Mouse (Mus musculus) heart, embryonic 14.5 days (tissue): ENCODE data around the gene Exoc2. TPM values are rescaled to one million over a fixed set of nuclear protein-coding genes. Genes with fewer than 3 reads are reported as not detected.

Experiments
- ATAC-seq: fragments of 200-750 bp; cut with Nextera tagmentation; 2 replicates; pipeline ENCODE4 v1.8.0; 2017; ENCODE audit warnings: low read depth, moderate TSS enrichment; ENCODE audit not compliant: insufficient number of reproducible peaks, insufficient read depth, low FRiP score
- H3K27ac ChIP-seq, 2 experiments: fragments of 200-500 bp in 1 of 2; fragments of 300-500 bp in 1 of 2; sonication (generic) in 1 of 2; replicated peaks in 1 of 2; 2 replicates each; pipeline ENCODE4 v1.5.1; 2012 to 2014; ENCODE audit warnings: low read depth in 2 of 2, low read length in 2 of 2, control low read depth in 1 of 2, mild to moderate bottlenecking in 1 of 2, mixed read lengths in 1 of 2; ENCODE audit not compliant: control insufficient read depth in 1 of 2, insufficient read depth in 1 of 2
- H3K27me3 ChIP-seq: fragments of 300-500 bp; sonication (generic); 2 replicates; pipeline ENCODE4 v1.6.1; 2014; ENCODE audit warnings: mild to moderate bottlenecking, low read length, control low read depth; ENCODE audit not compliant: control insufficient read depth, insufficient read depth
- H3K36me3 ChIP-seq: fragments of 300-500 bp; sonication (generic); 2 replicates; pipeline ENCODE4 v1.6.1; 2014; ENCODE audit warnings: mild to moderate bottlenecking, control low read depth, low read length, mixed read lengths; ENCODE audit not compliant: control insufficient read depth, insufficient read depth
- H3K4me1 ChIP-seq, 2 experiments: fragments of 200-500 bp in 1 of 2; fragments of 300-500 bp in 1 of 2; sonication (generic) in 1 of 2; 2 replicates each; pipeline ENCODE4 v1.6.1; 2012 to 2014; ENCODE audit warnings: low read length in 2 of 2, control low read depth in 1 of 2, mixed read lengths in 1 of 2; ENCODE audit not compliant: control insufficient read depth in 2 of 2, insufficient read depth in 2 of 2
- H3K4me2 ChIP-seq: fragments of 300-500 bp; sonication (generic); 2 replicates; pipeline ENCODE4 v1.6.1; 2014; ENCODE audit warnings: mild to moderate bottlenecking, low read length
- H3K4me3 ChIP-seq, 2 experiments: fragments of 200-500 bp in 1 of 2; fragments of 300-500 bp in 1 of 2; sonication (generic) in 1 of 2; 2 replicates each; pipeline ENCODE4 v1.5.1; 2012 to 2014; ENCODE audit warnings: low read length in 2 of 2, mild to moderate bottlenecking in 2 of 2, control low read depth in 1 of 2, low read depth in 1 of 2, moderate library complexity in 1 of 2; ENCODE audit not compliant: control insufficient read depth in 1 of 2, insufficient read depth in 1 of 2
- H3K9ac ChIP-seq: fragments of 300-500 bp; sonication (generic); 2 replicates; pipeline ENCODE4 v1.6.1; 2014; ENCODE audit warnings: mild to moderate bottlenecking, low read length
- H3K9me3 ChIP-seq: fragments of 300-500 bp; sonication (generic); 2 replicates; pipeline ENCODE4 v1.6.1; 2016; ENCODE audit warnings: low read length, control low read depth; ENCODE audit not compliant: control insufficient read depth
- WGBS: fragments of 180-500 bp; shearing (Covaris S2); extraction: QIAGEN DNeasy Blood & Tissue Kit; methylation state at CpG from one replicate; pipeline ENCODE4 v1.1.7; 2014; 5-methylcytosine and 5-hydroxymethylcytosine counted together
- polyA plus RNA-seq: library from polyadenylated mRNA; unstranded; fragments of >200 nt; fragmentation: Nextera tagmentation; extraction: Ambion mirVana; gene quantifications from 2 replicates; pipeline ENCODE4 v1.2.1, GENCODE M21; 2014

Exoc2 gene
- polyA plus RNA-seq, 1 experiment from 2014 or later: 23.9 TPM

DNA sequence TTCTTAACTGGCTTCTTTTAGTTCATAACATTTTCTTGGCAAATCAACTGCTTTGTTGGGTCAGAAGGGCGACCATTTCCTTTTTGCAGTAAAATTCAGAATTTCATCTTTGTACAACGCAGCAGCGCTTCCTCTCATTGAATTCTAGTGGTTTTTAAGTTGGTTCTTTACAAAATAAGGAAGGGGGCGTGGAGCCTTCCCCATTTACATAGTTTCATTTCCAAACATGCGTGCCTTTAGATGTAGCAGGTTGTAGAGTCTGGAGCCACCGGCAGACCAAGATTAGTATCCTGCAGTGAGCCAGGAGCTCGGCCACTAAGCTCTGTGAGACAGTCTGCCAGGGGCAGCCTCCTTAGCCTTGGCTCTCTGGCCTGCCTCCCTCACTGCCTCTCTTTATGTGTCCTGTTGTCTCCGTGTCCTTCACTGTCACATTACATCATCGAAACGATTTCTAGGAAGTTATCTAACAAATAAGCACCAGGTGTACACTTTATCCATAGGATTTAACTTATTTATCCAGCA lies 13.1 kb upstream of the Exoc2 start:
- no peaks in the 10 kb centered on the region for H3K9me3 ChIP-seq
- H3K4me1 ChIP-seq: peaks cover 4 to 6% of the 10 kb centered on the region in 2 experiments; a peak in 2 of 4 replicates
- no peaks in the 10 kb centered on the region for H3K27me3 ChIP-seq
- H3K27ac ChIP-seq: no peak overlapping the region
- no peak for ATAC-seq
- no peak overlapping the region for H3K4me3 ChIP-seq
- no peaks in the 10 kb centered on the region for H3K36me3 ChIP-seq
- WGBS: 74% methylated on average over 10 of the region's 10 CpGs
- no peak overlapping the region for H3K4me2 ChIP-seq
- H3K9ac ChIP-seq: no peak overlapping the region

DNA sequence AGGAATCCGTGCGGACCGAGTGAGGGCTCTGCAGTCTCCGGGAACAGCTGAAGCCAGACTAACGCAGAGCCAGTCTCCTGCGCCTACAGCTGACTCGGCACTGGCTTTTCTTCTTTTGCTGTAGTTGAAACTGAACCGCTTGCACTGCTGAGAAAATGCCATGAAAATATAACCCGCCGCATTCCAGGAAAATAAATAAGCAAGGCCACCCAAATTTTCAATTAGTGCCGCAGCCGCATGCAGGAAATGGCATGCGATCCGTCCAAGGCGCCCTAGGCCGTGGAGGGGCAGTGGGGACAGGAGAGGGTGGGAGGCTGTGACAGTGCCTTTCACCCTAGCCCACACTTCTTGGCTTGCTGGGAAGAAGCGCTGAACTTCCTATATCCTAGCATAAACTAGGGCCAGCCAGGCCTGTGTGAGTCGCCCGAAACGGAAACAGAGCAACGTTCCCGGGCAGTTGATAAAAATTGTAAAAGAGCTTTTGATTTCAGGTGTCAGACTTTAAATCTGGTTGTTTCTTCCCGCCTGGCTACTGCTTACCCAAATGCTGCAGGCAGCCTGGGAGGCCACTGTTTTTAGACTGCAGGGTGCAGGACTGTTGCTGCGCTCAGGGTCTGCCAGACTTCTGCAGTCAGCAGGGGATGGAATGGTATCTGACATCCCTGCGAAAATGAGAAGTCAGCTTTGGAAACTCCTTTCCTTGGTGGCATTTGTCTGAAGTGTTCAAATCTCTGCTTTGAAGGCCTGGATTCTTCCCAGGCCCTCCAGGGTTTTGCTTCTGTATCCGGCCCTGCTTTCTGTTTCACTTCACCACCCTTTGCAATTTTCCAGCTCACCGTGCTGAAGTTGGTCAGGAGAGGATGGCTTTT lies 11.9 kb upstream of the Exoc2 start:
- H3K9me3 ChIP-seq: no peaks in the 10 kb centered on the region
- H3K27ac ChIP-seq: peak overlapping the region in 1 of 2 experiments; percentile 58; a peak in 2 of 4 replicates
- H3K4me1 ChIP-seq: peaks cover 4 to 6% of the 10 kb centered on the region in 2 experiments; a peak in 2 of 4 replicates
- WGBS: 7% methylated on average over 27 of the region's 27 CpGs
- peak overlapping the region; percentile 71 for H3K9ac ChIP-seq
- no peaks in the 10 kb centered on the region for H3K27me3 ChIP-seq
- no peaks in the 10 kb centered on the region for H3K36me3 ChIP-seq
- H3K4me2 ChIP-seq: peak overlapping the region; percentile 97
- H3K4me3 ChIP-seq: peak overlapping the region; percentile 37 to 51
- peak; percentile 75; the same call in 1 of the 2 replicates for ATAC-seq

DNA sequence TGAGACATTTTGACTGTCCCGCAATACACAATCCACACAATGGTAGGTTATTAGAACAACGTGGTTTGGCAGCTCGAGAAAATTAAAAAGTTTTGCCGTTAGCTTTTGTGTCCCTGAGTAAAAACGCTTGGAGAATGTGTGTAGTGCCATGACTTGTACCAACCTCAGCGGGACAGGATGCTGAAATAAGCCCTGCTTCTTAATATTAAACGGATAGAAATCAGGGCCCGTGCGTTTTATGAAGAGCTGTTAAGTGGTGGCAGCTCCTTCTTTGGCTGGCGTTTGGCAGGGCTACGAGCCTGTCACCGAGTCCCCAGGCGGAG lies 11.3 kb upstream of the Exoc2 start:
- peak overlapping the region; percentile 37 to 51 for H3K4me3 ChIP-seq
- peak overlapping the region; percentile 71 for H3K9ac ChIP-seq
- no peaks in the 10 kb centered on the region for H3K36me3 ChIP-seq
- H3K9me3 ChIP-seq: no peaks in the 10 kb centered on the region
- peaks cover 4 to 6% of the 10 kb centered on the region in 2 experiments; a peak in 2 of 4 replicates for H3K4me1 ChIP-seq
- H3K27me3 ChIP-seq: no peaks in the 10 kb centered on the region
- peak overlapping the region in 1 of 2 experiments; percentile 58; a peak in 2 of 4 replicates for H3K27ac ChIP-seq
- no peak for ATAC-seq
- peak overlapping the region; percentile 97 for H3K4me2 ChIP-seq
- WGBS: 14% methylated on average over 13 of the region's 13 CpGs

DNA sequence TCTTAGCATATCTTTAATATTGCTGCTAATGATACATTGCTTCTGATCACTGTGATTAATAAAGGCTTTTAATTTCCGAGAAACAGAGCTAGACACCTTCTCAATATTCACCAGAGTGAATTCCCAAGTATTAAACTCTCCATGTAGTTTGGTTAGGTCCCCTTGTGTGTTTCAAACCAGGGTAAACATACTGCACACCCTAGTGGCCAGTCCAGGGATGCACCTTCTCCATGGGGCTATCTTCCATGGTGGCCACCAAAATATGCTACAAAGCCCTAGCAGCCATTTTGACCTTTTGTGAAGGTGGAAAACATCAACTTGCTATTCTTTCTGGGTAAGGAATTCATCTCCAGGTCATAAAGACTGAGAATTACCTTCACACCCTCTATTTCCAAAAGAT lies 7.8 kb upstream of the Exoc2 start:
- WGBS: 61% methylated on average over 1 of the region's 1 CpGs

DNA sequence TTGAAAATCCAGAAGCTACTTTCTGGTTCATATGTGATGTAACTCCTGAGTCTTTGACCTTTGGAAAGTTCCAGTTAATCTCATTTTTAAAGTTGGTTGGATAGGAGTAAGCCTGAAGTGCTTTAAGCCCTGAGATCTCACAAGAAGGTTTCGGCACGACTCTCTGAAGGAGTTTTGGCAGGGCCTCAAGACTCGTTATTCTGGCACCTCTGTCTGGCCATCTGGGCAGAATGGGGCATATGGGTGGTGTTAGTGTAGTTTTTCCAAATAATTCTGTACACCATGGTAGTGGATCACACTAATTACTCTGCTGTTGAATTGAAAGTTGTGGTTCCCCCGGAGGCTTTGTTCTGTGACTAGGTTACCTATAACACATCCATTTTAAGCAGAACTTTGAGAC lies 4.3 kb upstream of the Exoc2 start:
- no peak for ATAC-seq
- Histone ChIP-seq H3K27ac (no peak overlapping the region), H3K4me1 (no peaks in the 10 kb centered on the region; a peak in 1 of 4 replicates), H3K9ac (no peak overlapping the region), H3K4me2 (no peak overlapping the region), H3K36me3 (no peaks in the 10 kb centered on the region), H3K9me3 (no peaks in the 10 kb centered on the region), H3K27me3 (no peaks in the 10 kb centered on the region), H3K4me3 (no peak overlapping the region)
- WGBS: 64% methylated on average over 4 of the region's 4 CpGs

More for the DNA sequence above, 7.8 kb upstream of the Exoc2 start:
- Histone ChIP-seq H3K4me1 (peaks cover 4 to 6% of the 10 kb centered on the region in 2 experiments; a peak in 2 of 4 replicates), H3K9ac (no peak overlapping the region), H3K9me3 (no peaks in the 10 kb centered on the region), H3K27ac (no peak overlapping the region), H3K4me2 (no peak overlapping the region), H3K36me3 (no peaks in the 10 kb centered on the region), H3K27me3 (no peaks in the 10 kb centered on the region), H3K4me3 (no peak overlapping the region)
- ATAC-seq: no peak

DNA sequence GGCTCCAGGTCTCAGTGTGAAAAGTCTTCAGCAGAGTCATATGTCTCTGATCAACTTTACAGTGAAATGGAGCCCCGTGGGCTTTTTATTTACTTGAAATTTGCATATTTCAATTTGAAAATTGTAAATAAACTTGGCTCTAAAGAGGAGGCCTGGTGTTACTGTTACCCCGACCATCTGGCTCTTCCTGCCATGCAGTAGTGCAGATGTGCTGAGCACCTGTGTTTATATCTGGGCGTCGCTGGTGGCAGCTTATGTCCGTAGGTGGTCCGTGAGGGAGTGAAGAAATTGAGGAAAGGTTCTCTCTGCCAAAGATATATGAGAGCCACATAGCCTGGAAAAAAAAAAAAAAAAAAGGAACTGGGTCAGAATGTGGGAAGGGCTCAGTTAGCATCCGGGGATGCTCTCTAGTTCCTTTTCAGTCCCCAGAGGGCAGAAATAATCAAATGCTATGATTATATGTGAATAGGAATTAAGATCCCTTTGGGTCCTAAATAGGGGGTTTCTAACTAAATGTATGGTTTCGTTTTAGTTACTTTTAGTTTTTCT lies 2.7 kb upstream of the Exoc2 start:
- no peaks in the 10 kb centered on the region for H3K9me3 ChIP-seq
- no peaks in the 10 kb centered on the region for H3K27me3 ChIP-seq
- no peak overlapping the region for H3K4me3 ChIP-seq
- H3K36me3 ChIP-seq: no peaks in the 10 kb centered on the region
- no peak overlapping the region for H3K27ac ChIP-seq
- H3K9ac ChIP-seq: no peak overlapping the region
- no peak overlapping the region for H3K4me2 ChIP-seq
- no peak for ATAC-seq
- WGBS: 63% methylated on average over 8 of the region's 8 CpGs
- no peaks in the 10 kb centered on the region; a peak in 1 of 4 replicates for H3K4me1 ChIP-seq

DNA sequence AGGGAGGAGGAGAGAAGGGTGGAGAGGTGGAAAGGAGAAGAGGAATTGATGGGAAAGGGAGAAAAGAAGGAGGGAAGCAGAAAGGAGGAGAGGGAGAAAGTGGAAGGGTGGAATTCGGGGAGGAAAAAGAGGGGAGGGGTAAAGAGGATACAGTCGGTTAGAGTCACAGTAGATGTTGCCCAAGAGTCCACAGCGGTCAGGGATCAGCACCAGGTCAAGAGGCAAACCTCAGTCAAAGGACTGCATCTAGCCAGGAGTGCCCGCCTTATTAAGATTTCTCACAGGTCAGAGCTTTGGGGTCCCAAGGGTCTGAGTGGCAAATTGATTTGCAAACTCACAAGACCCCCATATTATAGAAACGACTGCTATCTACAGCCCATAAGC lies 346 bp upstream of the Exoc2 start:
- Histone ChIP-seq H3K9ac (peak overlapping the region; percentile 90), H3K36me3 (no peaks in the 10 kb centered on the region), H3K4me2 (peak overlapping the region; percentile 79), H3K4me3 (peak overlapping the region; percentile 76 to 97), H3K9me3 (no peaks in the 10 kb centered on the region), H3K4me1 (peaks cover 0 to 3% of the 10 kb centered on the region in 2 experiments; a peak in 2 of 4 replicates), H3K27ac (no peak overlapping the region; a peak in 1 of 4 replicates), H3K27me3 (no peaks in the 10 kb centered on the region)
- ATAC-seq: 0 out of 2 replicates have a peak, but pooled peaks have one; percentile 24
- 15% methylated on average over 5 of the region's 5 CpGs for WGBS
